Mouse (Mus musculus) bone marrow, adult 2 months (tissue): ENCODE data around the gene Rab6a. TPM values are rescaled to one million over a fixed set of nuclear protein-coding genes. Genes with fewer than 3 reads are reported as not detected.

ENCODE experiments used
- H3K27ac ChIP-seq: fragments of 200-500 bp; 2 replicates; pipeline ENCODE4 v1.5.1; 2012; ENCODE audit warnings: low read depth, mild to moderate bottlenecking, control low read depth, inconsistent platforms, low read length; ENCODE audit not compliant: control insufficient read depth, poor library complexity, insufficient read depth
- H3K4me1 ChIP-seq: fragments of 200-500 bp; 2 replicates; pipeline ENCODE4 v1.6.1; 2011; ENCODE audit warnings: low read length; ENCODE audit not compliant: control insufficient read depth, insufficient read depth
- H3K4me3 ChIP-seq: fragments of 200-500 bp; replicated peaks from 2 replicates; pipeline ENCODE3; 2011; ENCODE audit warnings: mild to moderate bottlenecking, low read depth, low read length, control low read depth; ENCODE audit not compliant: control insufficient read depth
- CTCF ChIP-seq: fragments of 200-500 bp; IDR thresholded peaks from 2 replicates; pipeline ENCODE4 v1.5.1; 2011; ENCODE audit warnings: low read length, control low read depth; ENCODE audit not compliant: control insufficient read depth, insufficient read depth
- POLR2A ChIP-seq: fragments of 200-500 bp; IDR thresholded peaks from 2 replicates; pipeline ENCODE4 v1.6.1; 2011; ENCODE audit warnings: low read depth, mild to moderate bottlenecking, control low read depth, low read length, borderline replicate concordance; ENCODE audit not compliant: control insufficient read depth
- WGBS: fragments of 180-500 bp; shearing (Covaris S2); methylation state at CpG from one replicate; pipeline ENCODE4 v1.1.7; 2018; 5-methylcytosine and 5-hydroxymethylcytosine counted together
- polyA plus RNA-seq: library from polyadenylated mRNA; stranded (reverse); fragments of >200 nt; gene quantifications from 2 replicates; pipeline ENCODE4 v1.2.4, GENCODE M21; 2011; ENCODE audit warnings: low replicate concordance; ENCODE audit not compliant: missing spikeins, insufficient read depth, insufficient read length

Rab6a gene
- polyA plus RNA-seq, 1 experiment: 34.8 TPM

- Histone ChIP-seq H3K4me3 (no peak overlapping the region), H3K27ac (no peak overlapping the region), H3K4me1 (0 out of 2 replicates have a peak, but pooled peaks cover 1% of the 10 kb centered on the region)
- WGBS: 35% methylated on average over 7 of the region's 7 CpGs
- TF ChIP-seq POLR2A (no peak), CTCF (no peak)
These were observed 54.1 kb downstream of the Rab6a start for GRCm38 (mm10) chr7:100661264-100661663.

- Histone ChIP-seq H3K4me3 (no peak within 1 kb of the TSS), H3K4me1 (0 out of 2 replicates have a peak, but pooled peaks cover 1% of the 10 kb centered on the region), H3K27ac (no peak within 1 kb of the TSS)
- 91% methylated on average over 8 of the region's 8 CpGs for WGBS
- no peak for TF ChIP-seq POLR2A
- no peak for TF ChIP-seq CTCF
These were observed 55.0 kb downstream of the Rab6a start, which contains the start of gene Plekhb1 for GRCm38 (mm10) chr7:100662231-100662630. Gene Plekhb1 (minus strand): TSS chr7:100662414.

- TF ChIP-seq CTCF (peak; percentile 89), POLR2A (no peak)
- Histone ChIP-seq H3K27ac (no peak overlapping the region), H3K4me1 (0 out of 2 replicates have a peak, but pooled peaks cover 1% of the 10 kb centered on the region), H3K4me3 (no peak overlapping the region)
- 3% methylated on average over 13 of the region's 13 CpGs for WGBS
These were observed 56.0 kb downstream of the Rab6a start for GRCm38 (mm10) chr7:100663190-100663589.

- 68% methylated on average over 11 of the region's 11 CpGs for WGBS
- no peak overlapping the region for H3K27ac ChIP-seq
These were observed 56.6 kb downstream of the Rab6a start for GRCm38 (mm10) chr7:100663729-100664304.

GRCm38 (mm10) chr7:100670646-100671045 is 63.4 kb downstream of the Rab6a start:
- H3K27ac ChIP-seq: no peak overlapping the region
- H3K4me1 ChIP-seq: no peaks in the 10 kb centered on the region
- no peak overlapping the region for H3K4me3 ChIP-seq
- TF ChIP-seq POLR2A (no peak), CTCF (no peak)
- WGBS: 80% methylated on average over 5 of the region's 5 CpGs

More at GRCm38 (mm10) chr7:100663729-100664304, 56.6 kb downstream of the Rab6a start:
- H3K4me1 ChIP-seq: 0 out of 2 replicates have a peak, but pooled peaks cover 1% of the 10 kb centered on the region
- TF ChIP-seq CTCF (no peak), POLR2A (no peak)
- no peak overlapping the region for H3K4me3 ChIP-seq

GRCm38 (mm10) chr7:100673452-100673851 is 66.2 kb downstream of the Rab6a start:
- WGBS: 77% methylated on average over 7 of the region's 7 CpGs
- H3K27ac ChIP-seq: no peak overlapping the region
- TF ChIP-seq POLR2A (no peak), CTCF (no peak)
- H3K4me3 ChIP-seq: no peak overlapping the region
- no peaks in the 10 kb centered on the region for H3K4me1 ChIP-seq

- TF ChIP-seq POLR2A: no peak
- TF ChIP-seq CTCF: no peak
- Histone ChIP-seq H3K4me3 (no peak overlapping the region), H3K4me1 (no peaks in the 10 kb centered on the region), H3K27ac (no peak overlapping the region)
- WGBS: 84% methylated on average over 2 of the region's 2 CpGs
These were observed 67.7 kb downstream of the Rab6a start for GRCm38 (mm10) chr7:100674941-100675340.

GRCm38 (mm10) chr7:100678052-100678451 is 70.8 kb downstream of the Rab6a start:
- WGBS: 78% methylated on average over 5 of the region's 5 CpGs
- no peak for TF ChIP-seq POLR2A
- no peak for TF ChIP-seq CTCF
- Histone ChIP-seq H3K4me1 (no peaks in the 10 kb centered on the region), H3K4me3 (no peak overlapping the region), H3K27ac (no peak overlapping the region)
